Mouse (Mus musculus) testis, adult 2 months (tissue): ENCODE results near the gene Tbrg1. TPM values are rescaled to one million over a fixed set of nuclear protein-coding genes. Genes with fewer than 3 reads are reported as not detected.

ENCODE experiments used
- H3K27ac ChIP-seq: fragments of 200-500 bp; 2 replicates; pipeline ENCODE4 v1.5.1; 2012; ENCODE audit warnings: low read depth, low read length; ENCODE audit not compliant: control insufficient read depth, insufficient read depth
- H3K27me3 ChIP-seq: fragments of 200-500 bp; 2 replicates; pipeline ENCODE4 v1.6.1; 2012; ENCODE audit warnings: mild to moderate bottlenecking, low read length, moderate library complexity; ENCODE audit not compliant: control insufficient read depth, insufficient read depth
- H3K36me3 ChIP-seq: fragments of 200-500 bp; 2 replicates; pipeline ENCODE4 v1.6.1; 2012; ENCODE audit warnings: mild to moderate bottlenecking, low read length; ENCODE audit not compliant: control insufficient read depth, insufficient read depth
- H3K4me1 ChIP-seq: fragments of 200-500 bp; 2 replicates; pipeline ENCODE4 v1.6.1; 2012; ENCODE audit warnings: low read length; ENCODE audit not compliant: control insufficient read depth, insufficient read depth
- H3K4me3 ChIP-seq: fragments of 200-500 bp; 2 replicates; pipeline ENCODE4 v1.5.1; 2012; ENCODE audit warnings: low read depth, mild to moderate bottlenecking, low read length, moderate library complexity, mixed read lengths; ENCODE audit not compliant: control insufficient read depth
- CTCF ChIP-seq: fragments of 200-500 bp; IDR thresholded peaks from 2 replicates; pipeline ENCODE4 v1.5.1; 2012; ENCODE audit warnings: low read depth, mild to moderate bottlenecking, inconsistent platforms, low read length, moderate library complexity; ENCODE audit not compliant: control insufficient read depth, insufficient read depth, insufficient replicate concordance
- POLR2A ChIP-seq: fragments of 200-500 bp; IDR thresholded peaks from 2 replicates; pipeline ENCODE4 v1.6.1; 2012; ENCODE audit warnings: low read depth, mild to moderate bottlenecking, inconsistent platforms, low read length, moderate library complexity; ENCODE audit not compliant: control insufficient read depth
- polyA plus RNA-seq: library from polyadenylated mRNA; depleted of rRNA; stranded (reverse); fragments of >200 nt; gene quantifications from 2 replicates; pipeline ENCODE4 v1.2.3, GENCODE M21; 2012

The Tbrg1 gene
- polyA plus RNA-seq, 1 experiment, result 84.6 TPM

DNA sequence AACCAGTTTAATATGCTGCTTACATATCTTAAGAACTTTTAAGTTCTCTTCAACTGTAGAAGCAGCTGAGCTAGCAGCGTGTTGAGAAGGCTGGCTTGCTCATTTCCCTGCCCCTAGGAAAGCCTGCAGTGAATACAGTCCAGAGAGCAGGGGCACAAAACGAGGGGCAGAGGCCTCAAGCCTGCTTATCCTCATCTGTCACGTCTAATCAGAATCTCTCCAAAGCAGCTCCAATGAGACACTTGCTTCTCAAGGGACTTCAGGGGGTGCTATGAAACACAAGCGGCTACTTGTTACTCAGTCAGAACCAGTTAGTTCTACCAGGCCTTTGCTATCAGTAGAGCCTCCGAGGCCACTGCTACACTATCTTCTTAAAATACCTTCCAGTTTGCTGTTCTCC lies 3.3 kb downstream of the Tbrg1 start:
- no peak overlapping the region for H3K27ac ChIP-seq

DNA sequence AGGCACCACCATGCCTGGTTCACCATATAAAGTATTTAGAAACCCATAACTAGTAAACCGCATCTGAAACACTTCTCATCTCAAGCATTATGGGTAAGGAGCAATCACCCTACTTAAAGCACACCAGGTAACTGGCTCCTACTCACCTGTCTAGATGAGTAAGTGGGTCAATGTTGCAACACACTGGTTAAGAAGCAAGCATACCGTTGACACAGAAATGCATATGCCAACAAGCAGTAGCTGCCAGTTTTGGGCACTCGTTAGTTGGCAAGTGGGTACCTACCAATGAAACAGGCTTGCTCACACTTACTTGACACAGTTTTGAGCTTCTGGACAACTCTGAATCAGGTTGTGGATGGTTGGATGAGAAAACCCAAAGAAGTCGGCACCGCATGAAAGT lies 6.5 kb downstream of the Tbrg1 start:
- no peak overlapping the region for H3K27ac ChIP-seq
- H3K27me3 ChIP-seq, result no peaks in the 10 kb centered on the region
- TF ChIP-seq POLR2A, result no peak
- no peak for TF ChIP-seq CTCF
- no peaks in the 10 kb centered on the region; the same call in none of the 2 replicates for H3K36me3 ChIP-seq
- H3K4me3 ChIP-seq, result no peak overlapping the region
- no peaks in the 10 kb centered on the region for H3K4me1 ChIP-seq

More for the DNA sequence above, 3.3 kb downstream of the Tbrg1 start:
- no peaks in the 10 kb centered on the region; the same call in 1 of the 2 replicates for H3K4me1 ChIP-seq
- no peaks in the 10 kb centered on the region; the same call in none of the 2 replicates for H3K36me3 ChIP-seq
- no peak for TF ChIP-seq POLR2A
- no peak for TF ChIP-seq CTCF
- no peaks in the 10 kb centered on the region for H3K27me3 ChIP-seq
- H3K4me3 ChIP-seq, result no peak overlapping the region

DNA sequence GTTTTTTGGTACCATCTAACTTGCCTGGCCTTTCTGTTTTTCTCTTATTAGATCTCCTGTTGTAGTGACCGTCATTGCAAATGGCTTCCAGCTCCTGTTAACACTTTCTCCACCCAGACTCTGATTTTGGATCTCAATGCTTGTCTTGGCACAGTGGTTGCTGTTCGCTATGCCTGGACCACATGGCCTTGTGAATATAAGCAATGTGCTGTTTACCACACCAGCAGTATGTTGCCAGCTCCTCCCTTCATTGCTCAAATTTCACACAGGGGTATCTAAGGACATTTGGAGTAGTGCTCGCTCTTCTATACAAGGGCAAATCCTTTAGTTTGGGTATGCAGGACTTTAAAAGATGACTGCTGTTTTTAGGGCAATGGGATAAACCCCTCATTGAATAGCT lies 10.9 kb downstream of the Tbrg1 start:
- no peaks in the 10 kb centered on the region; the same call in 1 of the 2 replicates for H3K36me3 ChIP-seq
- H3K27ac ChIP-seq, result no peak overlapping the region
- H3K4me1 ChIP-seq, result no peaks in the 10 kb centered on the region
- H3K4me3 ChIP-seq, result no peak overlapping the region
- H3K27me3 ChIP-seq, result no peaks in the 10 kb centered on the region
- TF ChIP-seq POLR2A, result no peak
- no peak for TF ChIP-seq CTCF

DNA sequence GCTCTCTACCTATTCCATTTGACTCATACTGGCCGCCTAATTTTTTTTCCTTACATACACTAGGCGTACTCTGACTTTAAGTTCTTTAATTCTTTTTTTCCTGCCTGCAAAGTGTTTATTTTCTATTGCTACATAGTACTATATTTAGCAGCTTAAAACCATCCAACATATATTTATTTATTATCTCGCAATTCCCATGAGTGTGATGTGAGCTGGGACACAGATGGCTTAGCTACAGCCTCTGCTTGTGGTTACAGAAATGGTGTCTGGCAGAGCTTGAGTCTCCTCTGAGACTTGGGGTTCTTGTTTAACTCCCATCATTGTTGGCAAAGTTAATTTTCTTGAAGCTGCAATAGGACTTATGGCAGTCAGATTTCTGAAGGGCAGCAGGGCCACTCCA lies 18.4 kb downstream of the Tbrg1 start:
- H3K4me3 ChIP-seq, result no peak overlapping the region
- H3K36me3 ChIP-seq, result no peaks in the 10 kb centered on the region; the same call in 1 of the 2 replicates
- no peak for TF ChIP-seq POLR2A
- no peak for TF ChIP-seq CTCF
- no peaks in the 10 kb centered on the region for H3K4me1 ChIP-seq
- H3K27ac ChIP-seq, result no peak overlapping the region
- H3K27me3 ChIP-seq, result no peaks in the 10 kb centered on the region

DNA sequence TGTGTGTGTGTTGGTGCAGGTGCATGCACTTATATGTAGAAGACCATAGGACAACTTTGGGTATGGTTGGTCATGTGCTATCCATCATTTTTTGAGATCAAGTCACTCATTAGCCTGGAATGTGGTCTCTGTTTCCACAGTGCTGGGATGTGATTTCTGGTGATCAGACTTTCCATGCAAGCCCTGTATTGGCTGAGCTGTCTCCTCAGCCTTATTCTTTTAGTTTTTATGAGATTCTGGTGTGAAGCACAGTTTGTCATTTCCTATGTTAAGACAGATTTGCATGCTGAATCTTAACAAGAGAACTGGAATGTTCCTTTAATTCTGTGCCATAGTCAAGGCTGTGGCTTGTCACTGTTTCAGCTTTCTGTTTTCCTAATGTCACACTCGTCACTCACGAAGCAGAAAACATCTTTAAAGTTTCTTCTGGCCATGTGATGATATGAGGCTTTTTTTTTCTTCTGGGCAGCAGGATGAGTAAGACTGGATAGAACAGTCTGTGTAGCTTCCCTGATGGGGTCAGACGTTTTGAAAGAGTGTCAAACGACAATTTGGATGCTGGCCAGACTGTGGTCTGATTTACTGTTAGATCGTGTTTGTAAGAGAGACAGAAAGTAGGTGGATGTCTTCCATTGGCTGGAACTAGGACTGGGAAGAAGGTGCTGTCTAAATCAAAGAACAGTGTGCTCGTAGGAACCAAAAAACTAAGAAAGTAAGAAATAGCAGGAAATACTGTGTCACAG lies 20.1 kb downstream of the Tbrg1 start:
- Histone ChIP-seq H3K36me3 (no peaks in the 10 kb centered on the region; the same call in 1 of the 2 replicates), H3K4me3 (no peak overlapping the region), H3K27ac (no peak overlapping the region), H3K4me1 (no peaks in the 10 kb centered on the region), H3K27me3 (no peaks in the 10 kb centered on the region)
- no peak for TF ChIP-seq POLR2A
- TF ChIP-seq CTCF, result no peak

DNA sequence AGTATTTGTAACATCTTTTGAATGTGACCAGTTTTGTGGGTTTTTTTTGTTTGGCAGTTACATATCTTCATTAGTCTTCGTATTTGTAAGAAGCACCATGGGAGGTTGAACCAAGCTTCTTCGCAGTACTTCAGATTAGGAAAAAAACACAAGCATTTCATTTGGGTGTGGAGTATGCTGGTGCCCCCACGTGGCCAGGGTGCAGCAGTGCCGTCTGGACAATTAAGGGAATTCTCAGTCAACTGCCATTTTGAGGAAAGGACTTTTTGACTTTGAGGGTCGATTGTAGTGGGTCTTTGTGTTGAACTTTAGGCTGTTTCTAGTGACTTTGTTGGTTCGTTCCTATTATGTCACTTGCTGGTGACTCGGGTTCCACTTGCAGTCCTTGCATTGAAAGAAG lies 20.8 kb downstream of the Tbrg1 start:
- Histone ChIP-seq H3K4me1 (no peaks in the 10 kb centered on the region), H3K4me3 (no peak overlapping the region), H3K36me3 (no peaks in the 10 kb centered on the region; the same call in 1 of the 2 replicates), H3K27me3 (no peaks in the 10 kb centered on the region), H3K27ac (no peak overlapping the region)
- TF ChIP-seq CTCF (peak; percentile 57; the same call in 1 of the 2 replicates), POLR2A (no peak)

DNA sequence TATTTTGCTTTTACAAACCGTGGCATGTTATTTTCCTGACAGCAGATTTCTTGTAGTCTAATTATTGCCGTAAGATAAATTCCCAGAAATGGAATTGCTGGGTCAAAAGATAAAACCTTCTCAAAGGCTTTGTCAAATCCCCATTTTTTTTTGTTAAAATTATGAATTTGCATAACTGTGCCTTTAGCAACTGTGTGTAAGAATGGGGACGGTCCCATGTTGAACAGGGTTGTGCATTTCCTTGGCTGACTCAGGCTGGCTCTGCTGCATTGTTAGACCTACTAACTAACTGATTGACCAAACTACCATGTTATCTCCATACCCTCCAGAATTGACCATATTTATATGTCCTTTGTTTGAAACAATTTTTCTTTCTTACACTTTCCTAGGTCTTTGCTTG lies 22.8 kb downstream of the Tbrg1 start:
- Histone ChIP-seq H3K27ac (no peak overlapping the region), H3K36me3 (no peaks in the 10 kb centered on the region; the same call in 1 of the 2 replicates), H3K27me3 (no peaks in the 10 kb centered on the region), H3K4me1 (no peaks in the 10 kb centered on the region), H3K4me3 (no peak overlapping the region)
- TF ChIP-seq CTCF (no peak), POLR2A (no peak)
